Mouse (Mus musculus): Measurements from ENCODE around the gene Cldn34b3. TPM values are rescaled to one million over a fixed set of nuclear protein-coding genes. Genes with fewer than 3 reads are reported as not detected.
"Not testable (repeated sequence)": the region's sequence is repeated elsewhere in the genome, so short reads cannot be mapped to it uniquely, and the experiment has no call there.

The Cldn34b3 gene
- not detected in 2 replicates for polyA plus RNA-seq (2014; fragmentation: Nextera tagmentation; extraction: Ambion mirVana)

DNA sequence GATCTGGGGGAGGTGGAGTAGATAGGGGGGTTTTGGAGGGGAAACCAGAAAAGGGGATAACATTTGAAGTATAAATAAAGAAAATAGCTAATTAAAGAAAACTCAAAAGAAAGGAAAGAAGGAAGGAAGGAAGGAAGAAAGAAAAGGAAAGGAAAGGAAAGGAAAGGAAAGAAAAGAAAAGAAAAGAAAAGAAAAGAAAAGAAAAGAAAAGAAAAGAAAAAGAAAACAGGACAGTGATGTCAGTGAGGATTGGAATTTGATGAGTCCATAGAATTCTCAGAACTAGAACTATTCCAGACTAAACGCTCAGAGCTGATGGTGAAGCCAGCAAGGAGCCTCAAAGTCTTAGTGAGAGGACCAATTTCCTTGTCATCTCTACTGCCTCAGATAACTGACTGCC is at the start of gene Cldn34b3:
Gene Cldn34b3 (plus strand): TSS at position 301 of the 400 bp plus-strand sequence.
- H3K4me2 ChIP-seq (ENCODE audit: low read length); H3K9ac ChIP-seq (ENCODE audit: low read length); H3K27me3 ChIP-seq (ENCODE audit: control insufficient read depth, insufficient read depth, low read length); H3K4me3 ChIP-seq (ENCODE audit: control insufficient read depth in 1 of 2, insufficient read depth in 1 of 2, low read depth in 1 of 2, low read length in 2 of 2); H3K4me1 ChIP-seq (ENCODE audit: control insufficient read depth in 2 of 2, insufficient read depth in 2 of 2, low read length in 2 of 2); H3K36me3 ChIP-seq (ENCODE audit: control insufficient read depth, insufficient read depth, low read length); H3K9me3 ChIP-seq (ENCODE audit: control insufficient read depth, low read length); H3K27ac ChIP-seq (replicated peaks in 1 of 2; ENCODE audit: control insufficient read depth in 1 of 2, insufficient read depth in 1 of 2, low read depth in 2 of 2, low read length in 2 of 2); ATAC-seq (ENCODE audit: insufficient number of reproducible peaks, insufficient read depth, low FRiP score, low read depth): not testable (repeated sequence)
- WGBS: 70% methylated on average over 1 of the region's 1 CpGs

Other genes starting within 250 kb of the Cldn34b3 start
- gene Cldn34b4, start 129.0 kb downstream of the Cldn34b3 start, polyA plus RNA-seq (2014; fragmentation: Nextera tagmentation; extraction: Ambion mirVana): not detected in 2 replicates

Measured in heart, embryonic 14.5 days (tissue).